Mouse (Mus musculus): Measurements from ENCODE around the gene Nxf7. TPM values are rescaled to one million over a fixed set of nuclear protein-coding genes. Genes with fewer than 3 reads are reported as not detected.
"Not testable (repeated sequence)": the region's sequence is repeated elsewhere in the genome, so short reads cannot be mapped to it uniquely, and the experiment has no call there.

Gene Nxf7
- polyA plus RNA-seq, 1 experiment from 2014 or later: 0.14 TPM

GRCm38 (mm10) chrX:135562841-135563240 lies 35.7 kb downstream of the Nxf7 start:
- no peak overlapping the region for H3K9ac ChIP-seq (ENCODE audit: low read depth, low read length)
- no peaks in the 10 kb centered on the region for H3K36me3 ChIP-seq (ENCODE audit: control insufficient read depth, insufficient read depth)
- H3K27me3 ChIP-seq (ENCODE audit: control insufficient read depth, insufficient read depth, low read depth, low read length): no peaks in the 10 kb centered on the region
- no peak overlapping the region for H3K4me3 ChIP-seq (ENCODE audit: low read depth, low read length)
- WGBS (ENCODE audit: insufficient replicate concordance): 29% methylated on average over 2 of the region's 2 CpGs
- no peak overlapping the region for H3K4me2 ChIP-seq (ENCODE audit: low read depth, low read length)
- no peak overlapping the region for H3K27ac ChIP-seq (ENCODE audit: low read length)
- no peaks in the 10 kb centered on the region for H3K4me1 ChIP-seq (ENCODE audit: control insufficient read depth, low read depth, low read length)
- ATAC-seq (ENCODE audit: low read depth): no peak
- no peaks in the 10 kb centered on the region for H3K9me3 ChIP-seq (replicated peaks; ENCODE audit: control insufficient read depth, low read length)

GRCm38 (mm10) chrX:135561693-135562092 lies 36.9 kb downstream of the Nxf7 start:
- not testable (repeated sequence) for H3K4me1 ChIP-seq (ENCODE audit: control insufficient read depth, low read depth, low read length); H3K4me3 ChIP-seq (ENCODE audit: low read depth, low read length); H3K9ac ChIP-seq (ENCODE audit: low read depth, low read length); H3K27me3 ChIP-seq (ENCODE audit: control insufficient read depth, insufficient read depth, low read depth, low read length); ATAC-seq (ENCODE audit: low read depth); H3K9me3 ChIP-seq (replicated peaks; ENCODE audit: control insufficient read depth, low read length); H3K4me2 ChIP-seq (ENCODE audit: low read depth, low read length); H3K36me3 ChIP-seq (ENCODE audit: control insufficient read depth, insufficient read depth); H3K27ac ChIP-seq (ENCODE audit: low read length)
- WGBS (ENCODE audit: insufficient replicate concordance): 34% methylated on average over 2 of the region's 2 CpGs

GRCm38 (mm10) chrX:135560933-135561332 lies 37.6 kb downstream of the Nxf7 start:
- not testable (repeated sequence) for H3K9me3 ChIP-seq (replicated peaks; ENCODE audit: control insufficient read depth, low read length); H3K9ac ChIP-seq (ENCODE audit: low read depth, low read length); H3K4me1 ChIP-seq (ENCODE audit: control insufficient read depth, low read depth, low read length); H3K4me2 ChIP-seq (ENCODE audit: low read depth, low read length); H3K36me3 ChIP-seq (ENCODE audit: control insufficient read depth, insufficient read depth); ATAC-seq (ENCODE audit: low read depth); H3K27ac ChIP-seq (ENCODE audit: low read length); H3K4me3 ChIP-seq (ENCODE audit: low read depth, low read length); H3K27me3 ChIP-seq (ENCODE audit: control insufficient read depth, insufficient read depth, low read depth, low read length)
- WGBS (ENCODE audit: insufficient replicate concordance): 18% methylated on average over 3 of the region's 4 CpGs

- not testable (repeated sequence) for H3K4me2 ChIP-seq (ENCODE audit: low read depth, low read length); ATAC-seq (ENCODE audit: low read depth); H3K36me3 ChIP-seq (ENCODE audit: control insufficient read depth, insufficient read depth); H3K9me3 ChIP-seq (replicated peaks; ENCODE audit: control insufficient read depth, low read length); H3K9ac ChIP-seq (ENCODE audit: low read depth, low read length); H3K4me1 ChIP-seq (ENCODE audit: control insufficient read depth, low read depth, low read length); H3K27ac ChIP-seq (ENCODE audit: low read length); H3K4me3 ChIP-seq (ENCODE audit: low read depth, low read length); H3K27me3 ChIP-seq (ENCODE audit: control insufficient read depth, insufficient read depth, low read depth, low read length)
- WGBS (ENCODE audit: insufficient replicate concordance): 26% methylated on average over 8 of the region's 8 CpGs
Measured at GRCm38 (mm10) chrX:135559665-135560064, 38.9 kb downstream of the Nxf7 start.

Other genes starting within 250 kb of the Nxf7 start
- gene Gm5128, start 225.5 kb downstream of the Nxf7 start, polyA plus RNA-seq (2015; fragmentation: Nextera tagmentation; extraction: Ambion mirVana): not detected in 2 replicates
- gene Gm7903, start 164.9 kb downstream of the Nxf7 start, polyA plus RNA-seq (2015; fragmentation: Nextera tagmentation; extraction: Ambion mirVana): not detected in 2 replicates
- gene AV320801, start 104.2 kb downstream of the Nxf7 start, polyA plus RNA-seq (2015; fragmentation: Nextera tagmentation; extraction: Ambion mirVana): not detected in 2 replicates
- not detected in 2 replicates for gene Prame, start 28.9 kb upstream of the Nxf7 start, polyA plus RNA-seq (2015; fragmentation: Nextera tagmentation; extraction: Ambion mirVana)
- not detected in 2 replicates for gene Tcp11x2, start 95.0 kb upstream of the Nxf7 start, polyA plus RNA-seq (2015; fragmentation: Nextera tagmentation; extraction: Ambion mirVana)
- gene Tmsb15a, start 126.5 kb upstream of the Nxf7 start, polyA plus RNA-seq (2015; fragmentation: Nextera tagmentation; extraction: Ambion mirVana): not detected in 2 replicates
- 2.9 and 3.5 TPM in 2 replicates for gene Armcx5, start 144.0 kb upstream of the Nxf7 start, polyA plus RNA-seq (2015; fragmentation: Nextera tagmentation; extraction: Ambion mirVana)
- 6.5 and 6.7 TPM in 2 replicates for gene Gprasp1, start 144.0 kb upstream of the Nxf7 start, polyA plus RNA-seq (2015; fragmentation: Nextera tagmentation; extraction: Ambion mirVana)
- gene Bhlhb9, start 198.8 kb upstream of the Nxf7 start, polyA plus RNA-seq (2015; fragmentation: Nextera tagmentation; extraction: Ambion mirVana): 9.8 and 10.4 TPM in 2 replicates
- 1.4 and 1.5 TPM in 2 replicates for gene Gprasp2, start 240.3 kb upstream of the Nxf7 start, polyA plus RNA-seq (2015; fragmentation: Nextera tagmentation; extraction: Ambion mirVana)

Measured in liver, embryonic 16.5 days (tissue).